Mouse (Mus musculus) stomach, postnatal 0 days (tissue): ENCODE measurements at regions not wholly inside any gene's neighbourhood (a gene's known extent, or its start where the extent isn't known, plus 50 kb on each side); places are given as distances from the start of the nearest gene placed in this dataset.
"Not testable (repeated sequence)": the region's sequence is repeated elsewhere in the genome, so short reads cannot be mapped to it uniquely, and the experiment has no call there.

Experiments
- ATAC-seq: fragments of 200-750 bp; cut with Nextera tagmentation; 2 replicates; pipeline ENCODE4 v1.8.0; 2017; ENCODE audit not compliant: low FRiP score, low TSS enrichment
- DNase-seq: peaks from one replicate; pipeline ENCODE4 v3.0.0-alpha.2; 2016; ENCODE audit warnings: low spot score
- H3K27ac ChIP-seq: fragments of 300-500 bp; sonication (generic); replicated peaks from 2 replicates; pipeline ENCODE4 v1.5.1; 2014; ENCODE audit warnings: mild to moderate bottlenecking, control low read depth
- H3K27me3 ChIP-seq: fragments of 300-500 bp; sonication (generic); 2 replicates; pipeline ENCODE4 v1.6.1; 2014; ENCODE audit warnings: low read length; ENCODE audit not compliant: control insufficient read depth, insufficient read depth
- H3K36me3 ChIP-seq: fragments of 300-500 bp; sonication (generic); 2 replicates; pipeline ENCODE4 v1.6.1; 2014; ENCODE audit warnings: low read length, mixed read lengths; ENCODE audit not compliant: control insufficient read depth, insufficient read depth
- H3K4me1 ChIP-seq: fragments of 300-500 bp; sonication (generic); replicated peaks from 2 replicates; pipeline ENCODE4 v1.6.1; 2014; ENCODE audit warnings: antibody characterized with exemption; ENCODE audit not compliant: control insufficient read depth, insufficient read depth
- H3K4me2 ChIP-seq: fragments of 300-500 bp; sonication (generic); replicated peaks from 2 replicates; pipeline ENCODE4 v1.6.1; 2014; ENCODE audit warnings: low read depth, mild to moderate bottlenecking, control low read depth, moderate library complexity
- H3K4me3 ChIP-seq: fragments of 300-500 bp; sonication (generic); 2 replicates; pipeline ENCODE4 v1.5.1; 2014; ENCODE audit warnings: low read depth, low read length, control low read depth
- H3K9ac ChIP-seq: fragments of 300-500 bp; sonication (generic); 2 replicates; pipeline ENCODE4 v1.6.1; 2014; ENCODE audit warnings: mild to moderate bottlenecking, low read length, control low read depth, mixed read lengths
- H3K9me3 ChIP-seq: fragments of 300-500 bp; sonication (generic); 2 replicates; pipeline ENCODE4 v1.6.1; 2016; ENCODE audit warnings: low read length; ENCODE audit not compliant: control insufficient read depth
- CTCF ChIP-seq: IDR thresholded peaks from 2 replicates; pipeline ENCODE4 v1.5.1; 2016; ENCODE audit warnings: antibody characterized with exemption, low read depth, mild to moderate bottlenecking, moderate library complexity
- EP300 ChIP-seq: optimal IDR thresholded peaks from 2 replicates; pipeline ENCODE3; 2016; ENCODE audit warnings: antibody characterized with exemption
- WGBS: fragments of 180-500 bp; shearing (Covaris S2); extraction: QIAGEN DNeasy Blood & Tissue Kit; methylation state at CpG from one replicate; pipeline ENCODE4 v1.1.7; 2014; 5-methylcytosine and 5-hydroxymethylcytosine counted together

GRCm38 (mm10) chr10:108111398-108111797 is 50.6 kb upstream of the Ppp1r12a start:
- no peak for TF ChIP-seq EP300
- TF ChIP-seq CTCF: no peak
- ATAC-seq (no peak), DNase-seq (no peak)

GRCm38 (mm10) chr10:108110891-108111290 is 51.1 kb upstream of the Ppp1r12a start:
- 81% methylated on average over 7 of the region's 7 CpGs for WGBS
- H3K4me3 ChIP-seq: no peak overlapping the region
- no peak overlapping the region for H3K4me2 ChIP-seq
- DNase-seq: no peak
- TF ChIP-seq CTCF (no peak), EP300 (no peak)
- H3K27ac ChIP-seq: no peak overlapping the region
- H3K4me1 ChIP-seq: 0 out of 2 replicates have a peak, but pooled peaks cover 2% of the 10 kb centered on the region
- no peaks in the 10 kb centered on the region for H3K36me3 ChIP-seq
- H3K27me3 ChIP-seq: no peaks in the 10 kb centered on the region
- no peak for ATAC-seq
- no peaks in the 10 kb centered on the region for H3K9me3 ChIP-seq
- no peak overlapping the region for H3K9ac ChIP-seq

More at GRCm38 (mm10) chr10:108111398-108111797, 50.6 kb upstream of the Ppp1r12a start:
- Histone ChIP-seq H3K4me1 (0 out of 2 replicates have a peak, but pooled peaks cover 2% of the 10 kb centered on the region), H3K4me2 (no peak overlapping the region), H3K9ac (no peak overlapping the region), H3K27ac (no peak overlapping the region), H3K4me3 (no peak overlapping the region), H3K36me3 (no peaks in the 10 kb centered on the region), H3K27me3 (no peaks in the 10 kb centered on the region), H3K9me3 (no peaks in the 10 kb centered on the region)
- 87% methylated on average over 4 of the region's 4 CpGs for WGBS

GRCm38 (mm10) chr10:108110197-108110596 is 51.8 kb upstream of the Ppp1r12a start:
- TF ChIP-seq CTCF (no peak), EP300 (no peak)
- no peak overlapping the region for H3K4me3 ChIP-seq
- H3K27ac ChIP-seq: no peak overlapping the region
- H3K9me3 ChIP-seq: no peaks in the 10 kb centered on the region
- H3K36me3 ChIP-seq: no peaks in the 10 kb centered on the region
- H3K4me2 ChIP-seq: no peak overlapping the region
- no peak overlapping the region for H3K9ac ChIP-seq
- ATAC-seq: no peak
- H3K4me1 ChIP-seq: 0 out of 2 replicates have a peak, but pooled peaks cover 2% of the 10 kb centered on the region
- no peaks in the 10 kb centered on the region for H3K27me3 ChIP-seq
- DNase-seq: no peak

GRCm38 (mm10) chr10:108108500-108108899 is 53.5 kb upstream of the Ppp1r12a start:
- not testable (repeated sequence) for H3K27me3 ChIP-seq, H3K4me1 ChIP-seq, ATAC-seq, H3K36me3 ChIP-seq, DNase-seq, H3K4me3 ChIP-seq, H3K27ac ChIP-seq, H3K4me2 ChIP-seq, H3K9me3 ChIP-seq, H3K9ac ChIP-seq
- WGBS: 88% methylated on average over 4 of the region's 4 CpGs

- Histone ChIP-seq H3K27ac (no peak overlapping the region), H3K9me3 (no peaks in the 10 kb centered on the region), H3K4me1 (no peaks in the 10 kb centered on the region), H3K27me3 (no peaks in the 10 kb centered on the region), H3K4me3 (no peak overlapping the region), H3K36me3 (no peaks in the 10 kb centered on the region), H3K9ac (no peak overlapping the region), H3K4me2 (no peak overlapping the region)
- no peak for TF ChIP-seq CTCF
- TF ChIP-seq EP300: no peak
- DNase-seq: no peak
- no peak for ATAC-seq
- WGBS: 51% methylated on average over 7 of the region's 7 CpGs
Measured at GRCm38 (mm10) chr10:108101521-108101920, 60.5 kb upstream of the Ppp1r12a start.

- DNase-seq (no peak), ATAC-seq (no peak)
- H3K4me2 ChIP-seq: no peak overlapping the region
- H3K9me3 ChIP-seq: no peaks in the 10 kb centered on the region
- no peak overlapping the region for H3K9ac ChIP-seq
- 51% methylated on average over 2 of the region's 2 CpGs for WGBS
- H3K4me3 ChIP-seq: no peak overlapping the region
- no peaks in the 10 kb centered on the region for H3K27me3 ChIP-seq
- no peaks in the 10 kb centered on the region for H3K36me3 ChIP-seq
- H3K4me1 ChIP-seq: no peaks in the 10 kb centered on the region
- no peak overlapping the region for H3K27ac ChIP-seq
- TF ChIP-seq EP300 (no peak), CTCF (no peak)
Measured at GRCm38 (mm10) chr10:108093043-108093442, 69.0 kb upstream of the Ppp1r12a start.
